Mouse (Mus musculus) T-helper 2 cell (primary cell): ENCODE measurements around the gene Hist1h2ak.
"Not testable (repeated sequence)": the region's sequence is repeated elsewhere in the genome, so short reads cannot be mapped to it uniquely, and the experiment has no call there.

Experiments
- in situ Hi-C: fragments of 300-600 bp; cut with MboI, MseI; formaldehyde crosslinking; loops from one replicate; pipeline ENCODE4 v1.15.1; 2025; ENCODE audit warnings: high pct_unique_total_duplicates

Gene Hist1h2ak

GRCm38 (mm10) chr13:21778814-21779766 lies 25.5 kb upstream of the Hist1h2ak start:
- in situ Hi-C loops: no loop called here

DNA sequence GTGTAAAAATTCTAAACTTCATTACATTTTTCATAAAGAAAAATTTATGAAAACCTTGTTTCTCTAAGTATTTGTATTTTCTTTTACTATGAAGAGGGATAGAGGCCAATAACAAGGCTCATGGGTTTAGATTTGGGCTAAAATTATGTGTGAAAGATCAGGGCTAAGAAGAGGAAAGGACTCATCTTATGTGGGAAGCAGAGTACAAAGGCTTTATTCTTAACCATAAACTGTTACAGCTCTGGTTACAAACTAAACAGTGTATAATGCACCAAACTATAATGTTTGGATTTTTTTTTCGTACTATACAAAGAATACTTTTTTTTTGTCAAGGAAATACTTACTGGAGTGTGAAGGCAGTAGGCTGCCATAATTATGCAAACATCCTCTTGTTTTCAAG lies 2.1 kb upstream of the Hist1h2ak start:
- in situ Hi-C loops: no loop called here

DNA sequence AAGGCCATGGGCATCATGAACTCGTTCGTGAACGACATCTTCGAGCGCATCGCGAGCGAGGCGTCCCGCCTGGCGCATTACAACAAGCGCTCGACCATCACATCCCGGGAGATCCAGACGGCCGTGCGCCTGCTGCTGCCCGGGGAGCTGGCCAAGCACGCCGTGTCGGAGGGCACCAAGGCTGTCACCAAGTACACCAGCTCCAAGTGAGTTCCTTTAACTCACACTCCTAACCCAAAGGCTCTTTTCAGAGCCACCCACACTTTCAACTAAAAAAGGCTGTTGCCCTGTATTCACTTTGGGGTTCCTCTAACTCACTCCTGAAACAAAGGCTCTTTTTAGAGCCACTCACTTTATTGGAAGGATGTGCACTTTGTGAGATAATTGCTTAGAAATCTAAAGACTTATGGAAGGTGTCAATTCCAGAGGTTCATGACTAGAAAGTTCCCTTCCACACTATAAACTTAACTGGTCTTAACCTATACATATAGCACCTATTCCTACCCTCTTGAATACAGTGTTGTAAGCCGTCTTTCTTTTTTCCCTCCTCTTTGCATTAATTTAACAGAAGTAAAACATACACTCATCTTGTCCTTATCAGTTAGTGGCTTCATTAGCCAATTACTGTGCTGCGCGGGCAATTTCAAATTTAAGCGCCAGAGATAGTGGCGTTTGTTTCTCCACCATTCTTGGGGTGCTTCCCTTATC lies 821 bp upstream of the Hist1h2ak start:
- in situ Hi-C loops: not testable (repeated sequence)

- in situ Hi-C loops: no loop called here
Observed at GRCm38 (mm10) chr13:21753051-21753523, 540 bp downstream of the Hist1h2ak start.

- in situ Hi-C loops: no loop called here
Observed at GRCm38 (mm10) chr13:21752356-21752755, 1.3 kb downstream of the Hist1h2ak start.

DNA sequence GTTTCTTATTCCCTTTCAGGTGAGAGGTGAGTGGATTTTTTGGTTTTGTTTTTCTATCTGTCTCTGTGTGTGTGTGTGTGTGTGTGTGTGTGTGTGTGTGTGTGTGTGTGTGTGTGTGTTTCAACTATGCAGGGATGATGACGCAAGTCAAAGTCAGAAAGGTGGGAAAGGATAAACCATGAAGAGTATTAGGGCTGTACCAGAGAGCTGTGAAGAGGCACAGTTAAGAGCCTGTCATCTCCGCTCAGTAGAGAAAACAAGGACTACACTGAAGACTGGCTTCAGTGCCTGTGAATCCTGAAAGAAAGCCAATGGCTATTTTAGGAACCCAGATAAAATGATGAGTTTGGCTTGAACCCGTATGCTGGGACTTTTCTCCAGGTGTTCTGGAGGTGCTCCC lies 1.8 kb downstream of the Hist1h2ak start:
- in situ Hi-C loops: no loop called here

GRCm38 (mm10) chr13:21751417-21751816 lies 2.2 kb downstream of the Hist1h2ak start:
- in situ Hi-C loops: no loop called here

DNA sequence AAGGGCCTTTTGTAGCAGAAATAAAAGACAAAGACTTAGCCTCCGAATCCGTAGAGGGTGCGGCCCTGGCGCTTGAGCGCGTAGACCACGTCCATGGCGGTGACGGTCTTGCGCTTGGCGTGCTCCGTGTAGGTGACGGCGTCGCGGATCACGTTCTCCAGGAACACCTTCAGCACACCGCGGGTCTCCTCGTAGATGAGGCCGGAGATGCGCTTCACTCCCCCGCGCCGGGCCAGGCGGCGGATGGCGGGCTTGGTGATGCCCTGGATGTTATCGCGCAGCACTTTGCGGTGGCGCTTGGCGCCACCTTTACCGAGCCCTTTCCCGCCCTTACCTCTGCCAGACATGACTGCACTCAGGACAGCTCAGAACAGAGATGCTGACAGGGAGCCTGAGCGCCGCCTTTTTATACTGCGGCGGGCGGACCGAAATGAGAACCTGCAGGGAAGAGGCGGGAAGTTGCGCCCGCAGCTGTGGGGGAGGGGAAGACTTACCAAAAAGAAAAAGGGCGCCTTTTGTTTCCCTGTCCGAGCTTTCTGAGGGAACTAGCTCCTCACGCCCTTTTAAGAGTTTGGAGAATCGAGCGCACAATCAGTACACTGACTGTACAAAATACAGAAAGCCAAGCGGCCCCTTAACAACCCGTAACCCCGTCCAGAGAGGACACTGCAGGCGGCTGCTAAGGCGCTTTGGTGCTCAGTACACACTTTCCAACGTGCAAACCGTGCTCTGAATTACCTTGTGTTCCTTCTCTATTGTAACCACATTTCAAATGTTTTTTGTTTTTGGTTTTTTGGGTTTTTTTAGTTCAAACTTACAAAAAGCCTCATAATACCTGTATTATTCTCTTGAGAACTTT lies 3.2 kb downstream of the Hist1h2ak start, which contains the start of gene Hist1h4k:
Gene Hist1h4k (minus strand): TSS at position 347 of the 859 bp plus-strand sequence.
- in situ Hi-C loops: not testable (repeated sequence)

DNA sequence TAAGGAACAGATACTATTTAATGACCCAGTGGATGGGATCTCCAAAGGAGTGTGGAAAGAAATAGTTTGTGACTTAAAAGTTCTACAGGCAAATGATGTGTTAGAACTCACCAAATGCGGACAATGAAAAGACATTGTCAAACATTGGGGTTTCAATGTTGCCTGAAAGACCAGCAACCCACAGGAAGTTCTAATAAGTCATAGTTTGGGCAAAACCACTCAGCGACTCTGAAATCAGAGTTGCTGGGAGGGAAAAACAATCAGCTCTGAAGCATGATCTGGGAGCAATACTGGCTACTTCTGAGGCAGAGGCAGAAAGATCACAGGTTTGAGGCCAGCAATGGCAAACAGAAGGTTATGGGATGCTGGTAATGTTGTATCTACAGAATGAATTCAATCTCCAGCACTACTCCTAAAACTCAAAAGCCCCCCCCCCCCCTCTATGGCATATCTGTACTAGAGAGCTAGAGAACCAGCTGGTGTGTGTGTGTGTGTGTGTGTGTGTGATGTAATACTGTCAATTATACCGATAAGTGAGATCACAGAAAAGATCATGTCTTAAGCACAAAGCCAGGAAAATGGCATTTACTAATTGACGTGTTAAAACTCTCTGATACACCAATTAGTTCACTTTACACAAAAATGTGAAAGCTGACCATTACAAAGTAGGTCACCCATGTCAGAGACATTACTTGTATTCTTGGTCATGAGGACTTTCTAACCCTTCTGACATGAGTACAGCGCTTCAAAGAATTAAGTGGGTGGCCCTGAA lies 4.1 kb downstream of the Hist1h2ak start:
- in situ Hi-C loops: loop anchor here (5.0 to 10.0 kb wide), 2 partner anchors 38 to 1405 kb away; partner anchors contain the start of genes Hist1h2an and Hist1h2bp

DNA sequence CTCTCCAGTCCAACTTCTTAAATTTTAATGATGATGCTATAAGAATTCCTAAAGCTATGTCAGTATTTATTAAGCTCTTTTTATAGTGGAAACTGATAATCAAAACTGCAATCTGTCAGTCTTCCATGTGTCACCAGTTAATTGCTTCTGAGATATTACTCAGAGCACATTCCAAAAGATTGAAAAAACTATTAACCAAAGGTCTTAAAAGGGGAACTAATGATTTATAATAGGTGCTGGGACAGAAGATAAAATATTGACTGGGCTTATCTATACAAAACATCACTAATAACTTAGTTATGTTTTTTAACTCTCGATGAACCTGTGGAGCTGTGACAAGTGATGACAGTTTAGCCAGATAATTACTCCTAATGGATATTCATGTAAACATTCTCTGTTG lies 8.6 kb downstream of the Hist1h2ak start:
- in situ Hi-C loops: loop anchor here (5.0 to 10.0 kb wide), 2 partner anchors 42 to 1400 kb away; partner anchors contain the start of genes Hist1h2an and Hist1h2bp

- in situ Hi-C loops: not testable (repeated sequence)
Observed at GRCm38 (mm10) chr13:21734906-21735767, 18.5 kb downstream of the Hist1h2ak start, which contains the start of gene Hist1h4j. Gene Hist1h4j (plus strand): TSS chr13:21735064.

- in situ Hi-C loops: no loop called here
Observed at GRCm38 (mm10) chr13:21734010-21734905, 19.4 kb downstream of the Hist1h2ak start.

DNA sequence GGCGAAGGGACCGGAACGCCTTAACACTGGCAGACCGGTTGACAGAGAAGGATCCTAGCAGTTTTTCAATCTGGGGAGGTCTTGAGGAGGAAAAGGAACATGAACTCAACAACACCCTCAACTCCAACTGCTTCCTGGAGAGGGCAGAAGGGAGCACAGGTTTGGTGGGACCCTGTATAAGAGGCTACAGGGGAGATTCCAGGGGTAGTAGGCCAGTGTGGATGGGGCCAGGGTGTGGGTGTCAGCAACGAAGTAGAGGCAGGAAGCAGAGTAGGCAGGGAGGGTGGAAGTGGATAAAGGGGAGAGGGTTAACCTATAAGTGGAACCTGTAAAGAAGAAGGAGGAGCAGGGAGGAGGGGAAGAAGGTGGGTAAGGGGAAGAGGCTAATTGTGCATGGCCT lies 20.2 kb downstream of the Hist1h2ak start:
- in situ Hi-C loops: no loop called here

DNA sequence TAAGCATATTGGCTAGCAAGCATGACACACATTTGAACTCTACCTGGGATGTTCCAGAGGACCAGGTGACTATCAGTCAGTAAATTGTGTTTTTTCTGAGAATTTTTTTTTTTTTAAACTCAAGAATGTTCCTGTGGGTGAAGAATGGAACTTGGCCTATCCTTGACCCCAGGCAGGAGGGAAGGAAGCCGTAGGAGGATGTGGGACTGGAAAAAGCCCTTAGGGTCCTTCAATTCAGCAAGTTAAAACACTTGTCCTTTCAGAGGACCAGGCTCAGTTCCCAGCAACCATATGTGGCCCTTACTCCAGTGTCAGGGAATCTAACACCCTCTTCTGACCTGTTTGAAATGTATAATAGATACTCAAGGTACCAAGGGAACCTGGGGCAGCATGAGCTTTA lies 24.1 kb downstream of the Hist1h2ak start:
- in situ Hi-C loops: no loop called here

- in situ Hi-C loops: no loop called here
Observed at GRCm38 (mm10) chr13:21727948-21728572, 25.6 kb downstream of the Hist1h2ak start.

GRCm38 (mm10) chr13:21722993-21723836 lies 30.4 kb downstream of the Hist1h2ak start:
- in situ Hi-C loops: loop anchor here (25.0 kb wide), 2 partner anchors 486 to 1714 kb away; no protein-coding TSS in a partner anchor
